Mouse (Mus musculus) liver, postnatal 0 days (tissue): ENCODE measurements around the gene Pcdh9. TPM values are rescaled to one million over a fixed set of nuclear protein-coding genes. Genes with fewer than 3 reads are reported as not detected.

Source experiments
- ATAC-seq: fragments of 200-750 bp; cut with Nextera tagmentation; 2 replicates; pipeline ENCODE4 v1.8.0; 2017; ENCODE audit warnings: mild to moderate bottlenecking, moderate library complexity
- DNase-seq: peaks from one replicate; pipeline ENCODE4 v3.0.0-alpha.2; 2016
- H3K27ac ChIP-seq: fragments of 300-500 bp; sonication (generic); 2 replicates; pipeline ENCODE4 v1.5.1; 2014; ENCODE audit warnings: antibody characterized with exemption, moderate library complexity, mild to moderate bottlenecking, low read depth
- H3K27me3 ChIP-seq: fragments of 300-500 bp; sonication (generic); 2 replicates; pipeline ENCODE4 v1.6.1; 2014; ENCODE audit warnings: low read length, control low read depth, mixed read lengths; ENCODE audit not compliant: insufficient read depth
- H3K36me3 ChIP-seq: fragments of 300-500 bp; sonication (generic); replicated peaks from 2 replicates; pipeline ENCODE4 v1.6.1; 2014; ENCODE audit warnings: mild to moderate bottlenecking, control low read depth, low read length, moderate library complexity, mixed read lengths; ENCODE audit not compliant: insufficient read depth
- H3K4me1 ChIP-seq: fragments of 300-500 bp; sonication (generic); 2 replicates; pipeline ENCODE4 v1.6.1; 2014; ENCODE audit warnings: antibody characterized with exemption, mild to moderate bottlenecking, control low read depth; ENCODE audit not compliant: insufficient read depth
- H3K4me2 ChIP-seq: fragments of 300-500 bp; sonication (generic); 2 replicates; pipeline ENCODE4 v1.6.1; 2014; ENCODE audit warnings: low read depth, mild to moderate bottlenecking, low read length, moderate library complexity, mixed read lengths
- H3K4me3 ChIP-seq: fragments of 300-500 bp; sonication (generic); 2 replicates; pipeline ENCODE4 v1.5.1; 2014; ENCODE audit warnings: low read depth, low read length
- H3K9ac ChIP-seq: fragments of 300-500 bp; sonication (generic); replicated peaks from 2 replicates; pipeline ENCODE4 v1.6.1; 2014; ENCODE audit warnings: mild to moderate bottlenecking, moderate library complexity
- H3K9me3 ChIP-seq: fragments of 300-500 bp; sonication (generic); 2 replicates; pipeline ENCODE4 v1.6.1; 2016; ENCODE audit warnings: mild to moderate bottlenecking, control low read depth, low read length, mixed read lengths
- CTCF ChIP-seq: sonication (generic); IDR thresholded peaks from 2 replicates; pipeline ENCODE4 v1.5.1; 2016; ENCODE audit warnings: antibody characterized with exemption, low read depth
- EP300 ChIP-seq: IDR thresholded peaks from 2 replicates; pipeline ENCODE4 v1.6.1; 2016; ENCODE audit warnings: antibody characterized with exemption, low read depth, mild to moderate bottlenecking
- WGBS: fragments of 180-500 bp; shearing (Covaris S2); extraction: QIAGEN DNeasy Blood & Tissue Kit; methylation state at CpG from one replicate; pipeline ENCODE4 v1.1.7; 2014; ENCODE audit not compliant: insufficient replicate concordance; 5-methylcytosine and 5-hydroxymethylcytosine counted together
- polyA plus RNA-seq: library from polyadenylated mRNA; unstranded; fragments of >200 nt; fragmentation: Nextera tagmentation; extraction: Ambion mirVana; gene quantifications from 2 replicates; pipeline ENCODE4 v1.2.1, GENCODE M21; 2015

Pcdh9 gene
- polyA plus RNA-seq, 1 experiment from 2014 or later: 0.31 TPM

GRCm38 (mm10) chr14:93143414-93143813 lies 747.1 kb downstream of the Pcdh9 start:
- Histone ChIP-seq H3K4me3 (no peak overlapping the region), H3K9ac (no peak overlapping the region), H3K27me3 (no peaks in the 10 kb centered on the region), H3K4me2 (no peak overlapping the region), H3K4me1 (no peaks in the 10 kb centered on the region), H3K9me3 (no peaks in the 10 kb centered on the region), H3K36me3 (no peaks in the 10 kb centered on the region), H3K27ac (no peak overlapping the region)
- ATAC-seq (no peak), DNase-seq (no peak)
- no peak for TF ChIP-seq EP300
- no peak for TF ChIP-seq CTCF
- WGBS: 74% methylated on average over 6 of the region's 6 CpGs

- no peak for DNase-seq
- 73% methylated on average over 4 of the region's 4 CpGs for WGBS
Measured at GRCm38 (mm10) chr14:93142076-93142475, 748.4 kb downstream of the Pcdh9 start.

DNA sequence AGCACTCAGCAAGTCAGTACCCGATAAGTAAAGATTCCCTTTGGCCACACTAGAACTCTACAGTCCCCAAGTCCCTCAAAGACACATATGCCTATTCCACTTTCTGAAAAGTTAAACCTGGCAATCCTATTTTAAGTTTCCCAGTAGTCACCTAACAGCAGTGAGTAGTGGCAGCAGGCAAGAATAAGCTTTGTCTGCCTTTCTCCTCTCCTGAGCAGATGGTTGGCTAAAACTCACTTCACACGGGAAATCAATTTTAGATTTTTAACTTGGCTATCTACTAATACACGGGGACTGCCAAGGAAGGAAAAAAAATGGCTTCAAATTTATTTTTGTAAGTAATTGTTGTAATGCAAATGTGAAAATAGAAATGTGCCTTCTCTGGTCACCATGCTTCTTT lies 763.5 kb downstream of the Pcdh9 start:
- no peak overlapping the region for H3K27ac ChIP-seq
- ATAC-seq: no peak
- no peak overlapping the region for H3K9ac ChIP-seq
- H3K36me3 ChIP-seq: no peaks in the 10 kb centered on the region
- H3K4me2 ChIP-seq: no peak overlapping the region
- no peak for TF ChIP-seq EP300
- TF ChIP-seq CTCF: no peak
- H3K9me3 ChIP-seq: no peaks in the 10 kb centered on the region
- 73% methylated on average over 3 of the region's 3 CpGs for WGBS
- no peaks in the 10 kb centered on the region for H3K27me3 ChIP-seq
- DNase-seq: no peak
- no peaks in the 10 kb centered on the region for H3K4me1 ChIP-seq
- H3K4me3 ChIP-seq: no peak overlapping the region

More at GRCm38 (mm10) chr14:93142076-93142475, 748.4 kb downstream of the Pcdh9 start:
- no peak for ATAC-seq
- H3K36me3 ChIP-seq: no peaks in the 10 kb centered on the region
- no peak overlapping the region for H3K27ac ChIP-seq
- no peak overlapping the region for H3K4me3 ChIP-seq
- no peak overlapping the region for H3K9ac ChIP-seq
- no peaks in the 10 kb centered on the region for H3K9me3 ChIP-seq
- no peaks in the 10 kb centered on the region for H3K4me1 ChIP-seq
- no peak overlapping the region for H3K4me2 ChIP-seq
- no peaks in the 10 kb centered on the region for H3K27me3 ChIP-seq
- TF ChIP-seq EP300 (no peak), CTCF (no peak)

DNA sequence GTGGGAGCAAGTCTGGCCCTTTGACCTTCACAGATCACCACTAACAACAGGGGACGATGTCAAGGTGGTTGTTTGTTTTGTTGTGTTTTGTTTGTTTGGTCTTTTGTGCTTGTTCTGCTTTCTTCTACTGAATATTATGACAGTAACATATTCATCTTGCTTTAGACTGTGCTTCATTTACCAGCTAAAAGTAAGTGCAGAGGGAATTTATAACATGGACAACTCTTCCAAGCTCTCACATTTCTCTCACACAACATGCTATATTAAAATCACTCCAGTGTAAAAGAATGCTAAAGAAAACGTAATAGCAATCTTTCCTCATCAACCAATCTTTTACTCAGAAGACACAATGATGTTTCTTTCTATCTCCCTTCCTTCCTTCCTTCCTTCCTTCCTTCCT lies 787.7 kb downstream of the Pcdh9 start:
- Histone ChIP-seq H3K9ac (no peak overlapping the region), H3K4me2 (no peak overlapping the region), H3K36me3 (no peaks in the 10 kb centered on the region), H3K9me3 (no peaks in the 10 kb centered on the region), H3K4me1 (no peaks in the 10 kb centered on the region), H3K27ac (no peak overlapping the region), H3K4me3 (no peak overlapping the region), H3K27me3 (no peaks in the 10 kb centered on the region)
- WGBS: 46% methylated on average over 2 of the region's 2 CpGs
- TF ChIP-seq EP300: no peak
- no peak for DNase-seq
- no peak for ATAC-seq

DNA sequence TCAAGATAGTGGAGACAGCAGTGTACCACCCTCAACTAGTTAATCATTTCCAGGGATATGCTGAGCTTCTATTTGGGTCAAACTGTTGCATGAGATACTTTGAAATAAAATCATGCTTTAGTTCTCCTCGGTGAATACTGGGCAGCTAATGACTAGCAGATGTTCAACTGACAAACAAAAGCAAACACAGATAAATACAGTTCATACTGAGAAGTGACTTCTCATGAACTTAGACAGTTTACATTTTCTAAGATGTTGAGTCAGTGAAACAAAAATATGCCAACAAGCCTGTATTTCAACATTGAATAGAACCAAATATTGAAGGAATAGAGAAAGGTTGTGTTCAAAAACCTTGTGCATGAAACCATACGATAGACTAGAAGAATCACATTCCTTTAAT lies 795.4 kb downstream of the Pcdh9 start:
- H3K4me3 ChIP-seq: no peak overlapping the region
- no peak overlapping the region for H3K4me2 ChIP-seq
- TF ChIP-seq EP300: no peak
- no peak for TF ChIP-seq CTCF
- H3K27ac ChIP-seq: no peak overlapping the region
- no peaks in the 10 kb centered on the region for H3K27me3 ChIP-seq
- 60% methylated on average over 2 of the region's 2 CpGs for WGBS
- H3K9me3 ChIP-seq: no peaks in the 10 kb centered on the region
- no peak overlapping the region for H3K9ac ChIP-seq
- H3K36me3 ChIP-seq: no peaks in the 10 kb centered on the region
- no peaks in the 10 kb centered on the region for H3K4me1 ChIP-seq
- DNase-seq (no peak), ATAC-seq (no peak)

GRCm38 (mm10) chr14:93092806-93093205 lies 797.7 kb downstream of the Pcdh9 start:
- no peak for TF ChIP-seq EP300
- Histone ChIP-seq H3K36me3 (no peaks in the 10 kb centered on the region), H3K4me2 (no peak overlapping the region), H3K4me1 (no peaks in the 10 kb centered on the region), H3K27ac (no peak overlapping the region), H3K9me3 (no peaks in the 10 kb centered on the region), H3K9ac (no peak overlapping the region), H3K4me3 (no peak overlapping the region), H3K27me3 (no peaks in the 10 kb centered on the region)
- 65% methylated on average over 4 of the region's 4 CpGs for WGBS
- no peak for DNase-seq
- no peak for ATAC-seq

- Histone ChIP-seq H3K27me3 (no peaks in the 10 kb centered on the region), H3K4me3 (no peak overlapping the region), H3K9ac (no peak overlapping the region), H3K27ac (no peak overlapping the region), H3K9me3 (no peaks in the 10 kb centered on the region), H3K4me2 (no peak overlapping the region), H3K4me1 (no peaks in the 10 kb centered on the region), H3K36me3 (no peaks in the 10 kb centered on the region)
- WGBS: 70% methylated on average over 2 of the region's 2 CpGs
- ATAC-seq (no peak), DNase-seq (no peak)
- TF ChIP-seq CTCF (no peak), EP300 (no peak)
Measured at GRCm38 (mm10) chr14:93085646-93086045, 804.8 kb downstream of the Pcdh9 start.
